Mouse (Mus musculus): ENCODE measurements at regions not wholly inside any gene's neighbourhood (a gene's known extent, or its start where the extent isn't known, plus 50 kb on each side); places are given as distances from the start of the nearest gene placed in this dataset.

DNA sequence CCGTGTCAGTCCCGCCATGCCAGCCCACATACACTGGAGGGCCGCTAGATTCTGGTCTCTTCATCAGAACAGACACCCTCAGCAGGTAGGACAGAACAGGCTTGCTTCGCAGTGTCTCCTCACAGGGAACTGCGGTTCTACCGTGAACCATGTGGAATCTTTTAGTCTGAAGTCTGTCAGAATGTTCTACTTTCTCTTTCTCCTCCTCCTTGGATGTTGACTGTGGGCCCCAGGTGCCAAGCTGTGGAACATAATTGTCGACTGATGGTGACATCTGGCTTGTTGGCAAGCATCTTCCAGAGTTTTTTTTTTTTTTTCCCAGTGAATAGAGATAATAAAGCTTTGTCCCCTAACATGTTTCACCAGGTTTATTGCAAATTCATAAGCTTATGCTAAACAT, 91.3 kb upstream of the Cnr1 start:
- Histone ChIP-seq H3K4me1 (ENCODE audit: control insufficient read depth, insufficient read depth, low read length) (no peaks in the 10 kb centered on the region), H3K9me3 (replicated peaks; ENCODE audit: control insufficient read depth, low read length) (no peaks in the 10 kb centered on the region), H3K9ac (replicated peaks; ENCODE audit: low read length) (no peak overlapping the region), H3K27ac (replicated peaks; ENCODE audit: low read depth, low read length) (no peak overlapping the region), H3K4me3 (ENCODE audit: low read depth, low read length) (no peak overlapping the region), H3K36me3 (replicated peaks; ENCODE audit: control insufficient read depth, insufficient read depth, low read depth, low read length) (no peaks in the 10 kb centered on the region), H3K27me3 (ENCODE audit: control insufficient read depth, insufficient read depth, low read length) (no peaks in the 10 kb centered on the region), H3K4me2 (ENCODE audit: low read depth, low read length) (no peak overlapping the region)
- 79% methylated on average over 7 of the region's 7 CpGs for WGBS
- ATAC-seq (replicated peaks; ENCODE audit: insufficient number of reproducible peaks, low FRiP score, low TSS enrichment, low read depth) = no peak
- DNase-seq (ENCODE audit: low spot score) = no peak

DNA sequence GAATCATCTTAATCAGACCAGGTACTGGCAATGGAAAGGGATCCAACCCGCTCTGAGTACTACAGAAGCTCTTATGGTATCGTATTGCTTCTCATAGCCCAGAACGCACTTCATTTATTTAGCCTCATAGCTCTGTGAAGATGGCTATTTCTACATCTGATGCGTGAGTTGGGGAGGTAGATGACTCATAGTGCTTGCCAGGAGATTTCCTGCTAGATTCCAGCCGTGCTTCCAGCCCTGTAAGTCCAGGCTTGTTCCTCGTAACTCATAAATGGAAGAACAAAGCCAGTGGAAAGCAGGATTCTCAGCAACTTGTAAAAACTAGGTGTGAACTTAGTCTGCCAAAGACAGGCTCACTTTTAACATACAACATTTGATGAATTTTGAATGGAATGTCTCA, 86.0 kb upstream of the Cnr1 start:
- DNase-seq (ENCODE audit: low spot score) = no peak
- Histone ChIP-seq H3K4me2 (ENCODE audit: low read depth, low read length) (no peak overlapping the region), H3K9ac (replicated peaks; ENCODE audit: low read length) (no peak overlapping the region), H3K36me3 (replicated peaks; ENCODE audit: control insufficient read depth, insufficient read depth, low read depth, low read length) (no peaks in the 10 kb centered on the region), H3K27ac (replicated peaks; ENCODE audit: low read depth, low read length) (no peak overlapping the region), H3K4me1 (ENCODE audit: control insufficient read depth, insufficient read depth, low read length) (no peaks in the 10 kb centered on the region), H3K4me3 (ENCODE audit: low read depth, low read length) (no peak overlapping the region), H3K9me3 (replicated peaks; ENCODE audit: control insufficient read depth, low read length) (no peaks in the 10 kb centered on the region), H3K27me3 (ENCODE audit: control insufficient read depth, insufficient read depth, low read length) (no peaks in the 10 kb centered on the region)
- 86% methylated on average over 6 of the region's 6 CpGs for WGBS
- ATAC-seq (replicated peaks; ENCODE audit: insufficient number of reproducible peaks, low FRiP score, low TSS enrichment, low read depth) = no peak

DNA sequence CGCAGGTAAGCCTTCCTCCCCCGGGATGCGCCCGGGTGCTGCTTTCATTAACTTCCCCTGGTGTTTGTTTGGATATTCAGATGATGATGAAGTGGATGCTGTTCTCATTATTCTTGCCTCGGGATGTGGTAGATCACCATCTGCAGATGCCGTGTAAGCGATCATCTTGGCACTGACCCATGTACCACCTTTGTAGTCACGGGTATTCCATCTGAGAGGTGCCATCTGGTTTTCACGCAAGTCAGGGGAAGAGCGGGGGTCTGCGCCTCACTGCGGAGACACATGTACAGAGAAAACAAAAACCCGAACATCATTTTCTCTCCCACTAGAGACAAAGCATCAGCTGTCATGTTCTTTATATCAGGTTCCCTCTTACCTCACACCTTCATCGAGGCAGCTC, 84.3 kb upstream of the Cnr1 start:
- H3K9me3 ChIP-seq (replicated peaks; ENCODE audit: control insufficient read depth, low read length) = no peaks in the 10 kb centered on the region
- H3K4me1 ChIP-seq (ENCODE audit: control insufficient read depth, insufficient read depth, low read length) = no peaks in the 10 kb centered on the region
- no peaks in the 10 kb centered on the region for H3K27me3 ChIP-seq (ENCODE audit: control insufficient read depth, insufficient read depth, low read length)
- H3K9ac ChIP-seq (replicated peaks; ENCODE audit: low read length) = no peak overlapping the region
- no peak overlapping the region for H3K27ac ChIP-seq (replicated peaks; ENCODE audit: low read depth, low read length)
- WGBS = 75% methylated on average over 14 of the region's 14 CpGs
- no peak for DNase-seq (ENCODE audit: low spot score)
- no peak overlapping the region for H3K4me3 ChIP-seq (ENCODE audit: low read depth, low read length)
- H3K36me3 ChIP-seq (replicated peaks; ENCODE audit: control insufficient read depth, insufficient read depth, low read depth, low read length) = no peaks in the 10 kb centered on the region
- no peak for ATAC-seq (replicated peaks; ENCODE audit: insufficient number of reproducible peaks, low FRiP score, low TSS enrichment, low read depth)
- no peak overlapping the region for H3K4me2 ChIP-seq (ENCODE audit: low read depth, low read length)

DNA sequence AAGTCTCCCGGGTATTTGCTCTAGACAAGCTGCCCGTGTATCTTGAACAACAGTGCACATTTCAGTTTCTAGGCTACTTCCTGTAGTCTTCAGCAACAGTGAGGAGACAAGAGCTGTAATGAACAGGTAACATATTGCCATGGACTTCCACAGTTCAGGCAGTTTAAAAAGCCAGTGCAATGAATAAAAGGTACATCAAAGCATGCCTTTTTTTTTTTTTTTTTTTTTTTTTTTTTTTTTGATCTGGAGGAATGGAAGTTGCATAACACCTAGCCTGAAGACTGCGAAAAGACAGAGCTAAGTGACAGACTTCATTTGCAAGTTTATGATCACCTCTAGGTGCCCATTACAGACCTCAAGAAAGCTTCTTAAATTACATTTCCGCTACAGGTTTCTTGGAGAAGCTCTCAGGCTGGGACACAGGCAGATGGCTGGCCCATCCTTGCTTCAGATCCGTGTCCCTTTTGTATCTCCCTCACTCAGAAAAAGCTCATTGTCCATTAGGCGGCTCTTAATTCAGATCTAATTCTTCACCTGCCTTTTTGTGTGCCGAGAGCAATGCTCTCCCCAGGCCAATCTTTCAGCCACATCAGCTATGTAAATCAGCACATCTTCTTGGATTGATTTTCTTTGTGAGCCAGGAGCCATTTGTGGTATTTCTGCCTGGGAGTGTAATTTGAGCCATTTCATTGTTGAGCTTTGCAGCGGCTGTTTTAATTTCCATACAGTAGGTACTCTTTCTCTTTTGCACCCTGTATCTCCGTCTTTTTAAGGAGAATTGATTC, 78.6 kb upstream of the Cnr1 start:
- DNase-seq (ENCODE audit: low spot score) = peak; percentile 13
- Histone ChIP-seq H3K27me3 (ENCODE audit: control insufficient read depth, insufficient read depth, low read length) (no peaks in the 10 kb centered on the region), H3K36me3 (replicated peaks; ENCODE audit: control insufficient read depth, insufficient read depth, low read depth, low read length) (no peaks in the 10 kb centered on the region), H3K9me3 (replicated peaks; ENCODE audit: control insufficient read depth, low read length) (no peaks in the 10 kb centered on the region), H3K4me3 (ENCODE audit: low read depth, low read length) (no peak overlapping the region), H3K4me1 (ENCODE audit: control insufficient read depth, insufficient read depth, low read length) (no peaks in the 10 kb centered on the region), H3K27ac (replicated peaks; ENCODE audit: low read depth, low read length) (no peak overlapping the region), H3K9ac (replicated peaks; ENCODE audit: low read length) (no peak overlapping the region), H3K4me2 (ENCODE audit: low read depth, low read length) (peak overlapping the region; percentile 2; the same call in 1 of the 2 replicates)
- no peak for ATAC-seq (replicated peaks; ENCODE audit: insufficient number of reproducible peaks, low FRiP score, low TSS enrichment, low read depth)
- 30% methylated on average over 9 of the region's 9 CpGs for WGBS

DNA sequence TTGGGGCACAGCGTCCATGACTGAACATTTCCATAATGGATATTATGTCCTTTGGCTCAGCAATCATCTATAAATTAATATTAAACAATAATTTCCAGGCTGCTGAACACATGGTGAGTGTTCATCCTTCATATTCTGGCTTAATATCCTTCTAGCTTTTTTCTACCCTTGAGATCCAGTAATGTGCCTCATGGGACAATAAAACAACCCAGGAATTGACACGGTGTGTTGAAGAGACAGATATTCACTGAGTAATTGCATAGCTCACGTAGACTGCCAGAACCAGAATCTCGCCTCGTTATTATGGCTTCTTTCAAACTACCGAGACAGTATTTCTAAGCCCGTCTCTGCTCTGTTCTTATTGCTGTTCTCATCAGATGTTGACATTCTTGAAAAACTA, 74.1 kb upstream of the Cnr1 start:
- Histone ChIP-seq H3K27me3 (ENCODE audit: control insufficient read depth, insufficient read depth, low read length) (no peaks in the 10 kb centered on the region), H3K36me3 (replicated peaks; ENCODE audit: control insufficient read depth, insufficient read depth, low read depth, low read length) (no peaks in the 10 kb centered on the region), H3K9me3 (replicated peaks; ENCODE audit: control insufficient read depth, low read length) (no peaks in the 10 kb centered on the region), H3K27ac (replicated peaks; ENCODE audit: low read depth, low read length) (no peak overlapping the region), H3K4me1 (ENCODE audit: control insufficient read depth, insufficient read depth, low read length) (no peaks in the 10 kb centered on the region), H3K9ac (replicated peaks; ENCODE audit: low read length) (no peak overlapping the region), H3K4me2 (ENCODE audit: low read depth, low read length) (no peak overlapping the region), H3K4me3 (ENCODE audit: low read depth, low read length) (no peak overlapping the region)
- 89% methylated on average over 7 of the region's 7 CpGs for WGBS
- no peak for DNase-seq (ENCODE audit: low spot score)
- no peak for ATAC-seq (replicated peaks; ENCODE audit: insufficient number of reproducible peaks, low FRiP score, low TSS enrichment, low read depth)

DNA sequence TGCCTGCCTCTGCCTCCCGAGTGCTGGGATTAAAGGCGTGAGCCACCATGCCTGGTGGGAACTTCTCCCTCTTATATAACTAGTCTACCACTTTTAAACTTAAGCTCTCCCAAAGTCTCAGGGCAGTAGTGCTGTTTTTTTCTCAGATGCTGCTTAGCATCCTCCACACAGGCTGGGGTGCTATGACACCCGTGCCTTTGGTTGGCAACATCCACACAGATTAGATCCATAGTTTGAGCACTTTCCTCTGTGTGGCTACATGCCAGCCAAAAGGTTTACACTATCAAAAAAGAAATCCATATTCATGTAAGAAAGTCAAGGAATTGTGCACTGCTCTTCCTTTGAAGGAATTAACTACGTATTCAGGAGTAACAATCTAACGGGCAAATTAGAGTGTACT, 72.1 kb upstream of the Cnr1 start:
- Histone ChIP-seq H3K9me3 (replicated peaks; ENCODE audit: control insufficient read depth, low read length) (no peaks in the 10 kb centered on the region), H3K4me1 (ENCODE audit: control insufficient read depth, insufficient read depth, low read length) (no peaks in the 10 kb centered on the region), H3K27me3 (ENCODE audit: control insufficient read depth, insufficient read depth, low read length) (no peaks in the 10 kb centered on the region), H3K4me2 (ENCODE audit: low read depth, low read length) (no peak overlapping the region), H3K27ac (replicated peaks; ENCODE audit: low read depth, low read length) (no peak overlapping the region), H3K9ac (replicated peaks; ENCODE audit: low read length) (no peak overlapping the region), H3K4me3 (ENCODE audit: low read depth, low read length) (no peak overlapping the region), H3K36me3 (replicated peaks; ENCODE audit: control insufficient read depth, insufficient read depth, low read depth, low read length) (no peaks in the 10 kb centered on the region)
- DNase-seq (ENCODE audit: low spot score) (no peak), ATAC-seq (replicated peaks; ENCODE audit: insufficient number of reproducible peaks, low FRiP score, low TSS enrichment, low read depth) (no peak)
- WGBS = 91% methylated on average over 5 of the region's 5 CpGs

DNA sequence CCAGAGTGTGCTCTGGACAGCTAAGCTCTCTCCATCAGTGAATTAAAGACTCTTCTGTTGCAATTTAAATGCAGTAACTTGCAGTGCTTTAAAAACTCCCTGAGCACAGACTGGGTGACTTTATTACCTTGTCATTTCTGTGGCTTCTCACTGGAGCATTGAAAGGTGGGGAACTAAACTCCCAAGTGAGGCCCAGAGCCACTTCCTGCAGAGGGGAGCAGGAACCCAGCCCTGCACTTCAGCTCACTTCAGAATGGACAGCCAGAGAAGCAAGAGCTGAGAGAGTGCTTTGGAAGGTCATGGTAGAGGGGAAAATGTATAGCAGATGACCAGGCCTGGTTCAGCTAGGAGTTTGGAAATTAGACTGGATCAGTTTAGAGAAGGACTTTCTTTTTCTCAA, 69.3 kb upstream of the Cnr1 start:
- no peaks in the 10 kb centered on the region for H3K9me3 ChIP-seq (replicated peaks; ENCODE audit: control insufficient read depth, low read length)
- no peaks in the 10 kb centered on the region for H3K4me1 ChIP-seq (ENCODE audit: control insufficient read depth, insufficient read depth, low read length)
- no peaks in the 10 kb centered on the region for H3K36me3 ChIP-seq (replicated peaks; ENCODE audit: control insufficient read depth, insufficient read depth, low read depth, low read length)
- H3K9ac ChIP-seq (replicated peaks; ENCODE audit: low read length) = no peak overlapping the region
- H3K4me2 ChIP-seq (ENCODE audit: low read depth, low read length) = no peak overlapping the region
- DNase-seq (ENCODE audit: low spot score) (no peak), ATAC-seq (replicated peaks; ENCODE audit: insufficient number of reproducible peaks, low FRiP score, low TSS enrichment, low read depth) (no peak)
- no peak overlapping the region for H3K27ac ChIP-seq (replicated peaks; ENCODE audit: low read depth, low read length)
- no peaks in the 10 kb centered on the region for H3K27me3 ChIP-seq (ENCODE audit: control insufficient read depth, insufficient read depth, low read length)
- no peak overlapping the region for H3K4me3 ChIP-seq (ENCODE audit: low read depth, low read length)

DNA sequence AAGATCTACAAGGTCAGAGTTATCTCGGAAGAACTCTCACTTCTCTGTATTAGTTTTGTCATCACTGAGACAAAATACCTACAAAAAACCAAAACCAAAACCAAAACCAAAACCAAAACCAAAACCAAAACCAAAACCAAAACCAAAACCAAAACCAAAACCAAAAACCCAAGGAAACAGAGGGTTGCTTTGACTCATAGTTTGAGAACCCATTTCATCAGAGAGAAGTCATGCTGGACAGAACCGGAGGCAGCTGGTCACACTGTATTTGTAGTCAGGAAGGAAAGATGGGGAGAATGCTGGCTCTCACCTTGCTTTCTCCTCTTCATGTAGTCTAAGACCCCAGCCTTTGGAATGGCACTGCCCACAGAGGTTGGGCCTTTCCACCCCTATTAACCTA, 57.3 kb upstream of the Cnr1 start:
- no peaks in the 10 kb centered on the region for H3K36me3 ChIP-seq (replicated peaks; ENCODE audit: control insufficient read depth, insufficient read depth, low read depth, low read length)
- no peak for ATAC-seq (replicated peaks; ENCODE audit: insufficient number of reproducible peaks, low FRiP score, low TSS enrichment, low read depth)
- H3K27ac ChIP-seq (replicated peaks; ENCODE audit: low read depth, low read length) = no peak overlapping the region
- H3K9ac ChIP-seq (replicated peaks; ENCODE audit: low read length) = no peak overlapping the region
- H3K4me2 ChIP-seq (ENCODE audit: low read depth, low read length) = no peak overlapping the region
- H3K9me3 ChIP-seq (replicated peaks; ENCODE audit: control insufficient read depth, low read length) = no peaks in the 10 kb centered on the region
- H3K4me1 ChIP-seq (ENCODE audit: control insufficient read depth, insufficient read depth, low read length) = no peaks in the 10 kb centered on the region
- H3K4me3 ChIP-seq (ENCODE audit: low read depth, low read length) = no peak overlapping the region
- no peaks in the 10 kb centered on the region for H3K27me3 ChIP-seq (ENCODE audit: control insufficient read depth, insufficient read depth, low read length)
- WGBS = 94% methylated on average over 2 of the region's 2 CpGs
- DNase-seq (ENCODE audit: low spot score) = no peak
